Mouse (Mus musculus): ENCODE data around the gene Cidec. TPM values are rescaled to one million over a fixed set of nuclear protein-coding genes. Genes with fewer than 3 reads are reported as not detected.

The Cidec gene
- not detected for total RNA-seq (2023)

DNA sequence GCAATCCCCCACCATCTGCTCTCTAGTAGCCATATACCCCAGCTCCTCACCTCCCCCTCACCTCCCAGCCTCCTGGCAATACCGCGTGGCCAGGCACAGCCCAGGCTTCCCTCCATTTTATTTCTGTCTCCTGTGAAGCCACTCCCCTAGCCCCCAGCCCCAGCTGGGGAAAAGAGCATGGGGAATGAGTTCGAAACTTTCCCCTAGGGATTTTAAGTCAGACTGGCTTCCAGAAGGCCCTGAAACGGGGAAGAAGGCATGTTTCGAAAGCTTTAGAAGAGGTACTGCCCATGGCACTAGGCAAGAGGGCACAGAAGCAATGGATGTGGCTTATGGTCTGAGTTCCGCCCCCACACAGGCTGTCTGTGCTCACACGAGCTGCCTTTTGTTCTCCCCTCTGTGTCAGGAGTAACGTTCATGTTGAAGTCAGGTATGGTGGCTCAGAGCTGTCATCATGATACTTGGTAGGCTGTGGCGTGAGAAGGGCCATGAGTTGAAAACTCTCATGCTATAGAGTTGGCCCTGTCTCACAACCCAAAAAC is at the start of gene Cidec:
Gene Cidec (minus strand): TSS at position 97 of the 542 bp plus-strand sequence.

DNA sequence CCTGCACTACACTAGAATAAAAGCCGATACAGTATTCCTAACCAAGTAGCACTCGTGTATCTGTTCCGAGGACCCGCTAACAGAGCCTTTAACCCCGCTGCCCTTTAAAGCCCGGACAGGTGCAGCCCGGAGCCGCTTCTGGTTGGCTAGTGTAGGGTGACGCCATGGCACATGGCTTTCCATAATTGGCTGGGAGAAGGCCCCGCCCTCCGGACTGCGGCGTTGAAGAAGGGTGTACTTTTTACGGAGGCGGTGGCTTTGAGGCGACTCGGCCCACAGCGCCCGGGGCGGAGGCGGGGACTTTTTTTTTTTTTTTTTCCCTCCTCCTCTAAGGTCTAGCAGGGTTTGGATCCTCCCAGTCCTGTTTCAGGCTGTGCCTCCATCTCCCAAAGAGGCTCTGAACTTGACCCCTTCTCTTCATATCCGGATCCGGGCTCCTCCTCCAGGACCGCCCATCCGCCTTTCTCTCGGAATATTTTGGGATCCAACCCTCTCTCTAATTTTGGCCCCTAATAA is 47.6 kb upstream of the Cidec start, which contains the start of gene Creld1:
Gene Creld1 (plus strand): TSS at position 198 of the 516 bp plus-strand sequence.

DNA sequence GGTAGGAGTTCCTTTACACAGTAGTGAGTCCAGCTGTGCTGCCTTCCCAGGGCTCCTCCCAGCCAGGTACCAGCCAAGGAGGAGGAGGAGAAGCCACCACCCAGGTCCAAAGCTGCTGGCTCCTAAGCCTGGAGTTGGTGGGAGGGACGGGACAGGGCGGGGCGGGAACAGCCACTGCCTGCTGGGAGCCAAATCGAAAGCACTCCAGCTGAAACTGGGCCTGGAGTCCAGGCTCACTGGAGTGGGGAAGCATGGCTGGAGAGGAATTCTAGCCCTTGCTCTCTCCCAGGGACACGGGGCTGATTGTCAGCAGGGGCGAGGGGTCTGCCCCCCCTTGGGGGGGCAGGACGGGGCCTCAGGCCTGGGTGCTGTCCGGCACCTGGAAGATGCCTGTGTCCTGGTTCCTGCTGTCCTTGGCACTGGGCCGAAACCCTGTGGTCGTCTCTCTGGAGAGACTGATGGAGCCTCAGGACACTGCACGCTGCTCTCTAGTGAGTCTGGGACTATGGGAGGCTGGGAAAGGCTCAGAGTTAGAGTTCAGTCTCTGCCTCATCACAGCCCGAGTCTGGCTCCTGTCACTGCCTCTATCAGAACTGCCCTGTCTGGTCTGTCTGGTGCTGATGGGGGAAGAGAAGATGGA is 35.9 kb upstream of the Cidec start, which contains the start of gene Il17rc:
Gene Il17rc (plus strand): TSS at position 131 of the 640 bp plus-strand sequence.

DNA sequence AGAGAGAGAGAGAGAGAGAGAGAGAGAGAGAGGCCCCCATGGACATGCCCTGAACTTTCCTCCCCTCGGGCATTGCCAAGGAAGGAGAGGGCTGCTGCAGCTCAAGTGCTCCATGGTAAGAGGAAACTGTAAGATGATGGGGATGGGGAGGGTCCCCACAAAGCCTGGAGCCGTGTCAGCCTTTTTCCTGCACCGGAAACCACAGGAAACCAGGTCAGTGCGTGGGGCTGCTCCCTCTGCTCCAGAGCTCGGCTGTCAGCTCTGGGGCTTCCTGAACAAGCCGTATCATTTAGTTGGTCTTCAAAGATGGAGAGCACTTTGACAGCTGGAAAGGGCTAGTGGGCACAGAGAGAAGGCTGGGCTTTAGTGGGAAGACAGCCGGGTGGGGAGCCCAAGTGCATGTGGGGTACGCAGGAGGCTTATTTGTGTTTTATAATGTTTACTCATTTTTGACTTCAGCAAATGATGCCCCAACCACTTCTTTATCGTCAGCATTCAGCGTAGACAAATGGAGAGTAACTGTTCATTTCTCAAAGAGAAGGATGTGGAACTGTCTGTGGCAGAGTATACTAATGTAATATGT is 22.5 kb upstream of the Cidec start, which contains the start of gene Il17re:
Gene Il17re (plus strand): TSS at position 533 of the 583 bp plus-strand sequence.

DNA sequence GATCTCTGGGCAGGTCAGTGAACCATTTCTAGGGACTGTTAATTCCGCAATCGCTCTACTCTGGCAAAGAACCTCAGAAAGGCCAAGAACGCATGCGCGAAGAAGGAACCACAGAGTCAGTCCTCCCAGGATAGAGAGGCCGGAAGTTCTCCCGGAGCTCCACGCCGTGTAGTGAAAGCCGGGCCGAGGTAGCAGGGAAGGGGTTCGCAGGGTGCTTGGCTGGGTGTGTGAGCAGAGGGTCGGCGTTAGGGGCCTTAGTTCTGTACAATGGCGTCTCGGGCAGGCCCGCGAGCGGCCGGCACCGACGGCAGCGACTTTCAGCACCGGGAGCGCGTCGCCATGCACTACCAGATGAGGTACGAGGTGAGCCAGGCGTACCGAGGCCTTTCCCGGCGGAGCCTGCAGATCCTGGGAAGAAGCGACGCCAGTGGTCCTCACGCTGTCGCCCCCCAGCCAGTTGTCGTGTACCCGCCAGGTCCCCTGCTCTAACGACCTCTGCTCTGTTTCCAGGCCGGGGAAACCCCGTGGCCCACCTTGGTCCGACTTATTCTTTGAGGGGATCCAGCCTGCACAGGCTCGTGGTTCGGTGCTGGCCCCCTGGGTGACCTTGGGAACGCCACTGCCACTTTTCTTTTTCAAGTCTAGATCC is 7.0 kb upstream of the Cidec start, which contains the start of gene Jagn1:
Gene Jagn1 (plus strand): TSS at position 128 of the 649 bp plus-strand sequence.

DNA sequence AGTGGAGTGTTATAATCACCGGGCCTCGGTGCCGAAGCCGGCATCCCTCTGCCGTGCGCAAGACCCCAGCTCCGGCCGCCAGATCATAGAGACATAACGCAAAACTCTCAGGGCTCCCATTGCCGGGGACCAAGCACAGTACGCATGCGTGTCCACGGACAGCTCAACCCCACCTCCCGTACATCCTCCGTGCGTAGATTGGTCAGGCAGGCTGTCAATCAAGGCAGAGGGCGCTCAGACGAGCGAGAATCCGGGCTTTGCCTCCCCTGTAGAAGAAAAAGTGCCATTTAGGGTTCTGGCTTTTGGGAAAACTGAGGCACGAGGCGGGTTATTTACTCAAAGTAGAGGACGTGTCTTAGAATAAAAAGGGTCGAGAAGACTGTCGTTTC is 16.4 kb downstream of the Cidec start, which contains the start of gene Rpusd3:
Gene Rpusd3 (minus strand): TSS at position 142 of the 389 bp plus-strand sequence.

DNA sequence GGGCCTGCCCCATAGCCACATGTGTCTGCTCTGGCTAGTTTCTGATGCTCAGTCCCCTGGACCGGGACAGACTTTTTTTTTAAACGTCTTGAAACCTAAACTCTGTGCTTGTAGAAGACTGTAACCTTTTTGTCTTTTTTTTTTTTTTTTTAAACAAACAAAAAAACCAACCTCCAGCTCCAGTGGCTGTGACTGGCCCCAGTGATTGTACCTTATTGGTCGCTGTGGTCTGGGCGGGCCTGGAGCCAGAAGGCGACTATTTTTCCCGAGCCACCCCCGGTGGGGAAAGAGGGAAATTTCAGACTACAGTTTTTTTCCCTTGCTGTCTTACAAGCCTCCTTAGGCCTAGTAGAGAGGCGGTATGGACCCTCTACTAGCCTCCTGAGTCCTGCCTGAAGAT is 46.6 kb downstream of the Cidec start, which contains the start of gene Ttll3:
Gene Ttll3 (plus strand): TSS at position 301 of the 400 bp plus-strand sequence.

DNA sequence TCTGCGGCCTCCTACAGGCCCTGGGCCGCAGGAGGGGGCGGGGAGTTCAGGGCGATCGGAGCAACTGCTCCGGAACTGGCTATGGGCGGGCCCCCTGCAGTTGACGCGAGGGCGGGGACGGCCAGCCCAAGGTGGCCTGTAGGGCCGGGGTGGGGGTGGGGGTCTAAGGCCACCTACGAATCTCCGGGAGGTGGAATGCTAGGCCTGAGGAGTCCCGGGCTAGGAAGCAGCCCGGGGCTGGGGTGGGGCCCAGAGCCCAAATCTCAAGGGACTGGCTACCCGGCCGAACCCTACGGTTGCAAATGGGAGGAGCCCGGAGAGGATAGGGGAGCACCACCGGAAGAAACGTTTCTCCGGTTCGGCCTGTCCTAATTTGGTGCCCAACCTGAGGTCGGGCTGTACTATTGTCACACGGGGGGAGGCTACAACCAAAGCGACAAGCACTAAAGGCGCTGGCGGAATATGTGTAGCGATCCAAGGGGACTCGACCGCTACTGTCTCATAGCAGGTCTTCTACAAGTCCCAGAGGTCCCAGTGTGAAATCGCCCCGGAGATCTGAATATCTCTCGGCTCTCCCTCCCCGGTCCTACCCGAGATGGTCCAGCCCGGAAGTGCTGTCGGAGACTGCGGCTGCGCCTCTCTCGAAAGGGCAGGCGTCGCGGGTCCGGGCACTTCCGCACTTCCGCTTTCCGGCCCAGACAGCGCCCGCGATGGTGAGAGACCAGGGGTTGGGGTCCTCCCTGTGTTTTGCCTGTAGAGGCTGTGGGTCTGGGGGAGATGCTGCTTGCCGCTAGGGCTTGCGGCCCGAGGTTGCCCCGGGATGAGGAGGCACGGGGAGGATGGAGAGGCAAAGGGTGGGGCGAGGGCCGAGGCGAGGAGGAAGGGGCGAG is 57.8 kb downstream of the Cidec start, which contains the start of the genes Tada3 and Arpc4:
Gene Tada3 (minus strand): TSS at position 388 of the 890 bp plus-strand sequence.
Gene Arpc4 (plus strand): TSS at position 620 of the 890 bp plus-strand sequence.

Other genes with a start within 250 kb of the Cidec start
- 0.44 TPM for gene Lhfpl4, start 240.4 kb downstream of the Cidec start, total RNA-seq (2023)
- gene Mtmr14, start 197.9 kb downstream of the Cidec start, total RNA-seq (2023), result 34.8 TPM
- 2.9 TPM for gene Cpne9, start 153.5 kb downstream of the Cidec start, total RNA-seq (2023)
- gene Brpf1, start 128.6 kb downstream of the Cidec start, total RNA-seq (2023), result 75.3 TPM
- 9.0 TPM for gene Ogg1, start 108.8 kb downstream of the Cidec start, total RNA-seq (2023)
- gene Camk1, start 91.8 kb downstream of the Cidec start, total RNA-seq (2023), result 0.47 TPM
- 29.1 TPM for gene Tada3, start 57.9 kb downstream of the Cidec start, total RNA-seq (2023)
- gene Arpc4, start 57.6 kb downstream of the Cidec start, total RNA-seq (2023), result 232 TPM
- gene Ttll3, start 46.5 kb downstream of the Cidec start, total RNA-seq (2023), result 58.3 TPM
- gene Rpusd3, start 16.4 kb downstream of the Cidec start, total RNA-seq (2023), result 10.6 TPM
- 18.3 TPM for gene Jagn1, start 6.8 kb upstream of the Cidec start, total RNA-seq (2023)
- 0.71 TPM for gene Il17re, start 22.7 kb upstream of the Cidec start, total RNA-seq (2023)
- gene Il17rc, start 35.7 kb upstream of the Cidec start, total RNA-seq (2023), result 0.35 TPM
- 10.8 TPM for gene Creld1, start 47.5 kb upstream of the Cidec start, total RNA-seq (2023)
- 0.35 TPM for gene Prrt3, start 66.2 kb upstream of the Cidec start, total RNA-seq (2023)
- gene Emc3, start 95.9 kb upstream of the Cidec start, total RNA-seq (2023), result 65.7 TPM
- 0.80 TPM for gene Fancd2, start 95.9 kb upstream of the Cidec start, total RNA-seq (2023)
- not detected for gene Fancd2os, start 165.0 kb upstream of the Cidec start, total RNA-seq (2023)
- gene Brk1, start 169.0 kb upstream of the Cidec start, total RNA-seq (2023), result 91.9 TPM
- 19.3 TPM for gene Vhl, start 188.2 kb upstream of the Cidec start, total RNA-seq (2023)
- 57.6 TPM for gene Irak2, start 202.7 kb upstream of the Cidec start, total RNA-seq (2023)